Mouse (Mus musculus): Measurements from ENCODE around the gene Acadl. TPM values are rescaled to one million over a fixed set of nuclear protein-coding genes. Genes with fewer than 3 reads are reported as not detected.

Gene Acadl
- total RNA-seq, 1 experiment from 2014 or later, result 73.1 TPM

GRCm38 (mm10) chr1:66815941-66816777 is 46.9 kb downstream of the Acadl start:
- peak; percentile 74 to 79 for ATAC-seq (replicated peaks in 1 of 2; ENCODE audit: insufficient read depth in 1 of 2, low FRiP score in 2 of 2, low TSS enrichment in 1 of 2, low read depth in 1 of 2, poor library complexity in 2 of 2, severe bottlenecking in 2 of 2)

GRCm38 (mm10) chr1:66814756-66815155 is 48.3 kb downstream of the Acadl start:
- no peak for ATAC-seq (replicated peaks in 1 of 2; ENCODE audit: insufficient read depth in 1 of 2, low FRiP score in 2 of 2, low TSS enrichment in 1 of 2, low read depth in 1 of 2, poor library complexity in 2 of 2, severe bottlenecking in 2 of 2)

- no peak for ATAC-seq (replicated peaks in 1 of 2; ENCODE audit: insufficient read depth in 1 of 2, low FRiP score in 2 of 2, low TSS enrichment in 1 of 2, low read depth in 1 of 2, poor library complexity in 2 of 2, severe bottlenecking in 2 of 2)
Measured at GRCm38 (mm10) chr1:66813191-66813590, 49.9 kb downstream of the Acadl start.

- no peak for ATAC-seq (replicated peaks in 1 of 2; ENCODE audit: insufficient read depth in 1 of 2, low FRiP score in 2 of 2, low TSS enrichment in 1 of 2, low read depth in 1 of 2, poor library complexity in 2 of 2, severe bottlenecking in 2 of 2)
Measured at GRCm38 (mm10) chr1:66806821-66807220, 56.3 kb downstream of the Acadl start.

- ATAC-seq (replicated peaks in 1 of 2; ENCODE audit: insufficient read depth in 1 of 2, low FRiP score in 2 of 2, low TSS enrichment in 1 of 2, low read depth in 1 of 2, poor library complexity in 2 of 2, severe bottlenecking in 2 of 2), result no peak
Measured at GRCm38 (mm10) chr1:66805408-66805807, 57.7 kb downstream of the Acadl start.

- no peak for ATAC-seq (replicated peaks in 1 of 2; ENCODE audit: insufficient read depth in 1 of 2, low FRiP score in 2 of 2, low TSS enrichment in 1 of 2, low read depth in 1 of 2, poor library complexity in 2 of 2, severe bottlenecking in 2 of 2)
Measured at GRCm38 (mm10) chr1:66804710-66805109, 58.4 kb downstream of the Acadl start.

GRCm38 (mm10) chr1:66797962-66798361 is 65.1 kb downstream of the Acadl start:
- ATAC-seq (replicated peaks in 1 of 2; ENCODE audit: insufficient read depth in 1 of 2, low FRiP score in 2 of 2, low TSS enrichment in 1 of 2, low read depth in 1 of 2, poor library complexity in 2 of 2, severe bottlenecking in 2 of 2), result no peak

GRCm38 (mm10) chr1:66792838-66793466 is 70.1 kb downstream of the Acadl start:
- ATAC-seq (replicated peaks in 1 of 2; ENCODE audit: insufficient read depth in 1 of 2, low FRiP score in 2 of 2, low TSS enrichment in 1 of 2, low read depth in 1 of 2, poor library complexity in 2 of 2, severe bottlenecking in 2 of 2), result no peak

GRCm38 (mm10) chr1:66782296-66782695 is 80.8 kb downstream of the Acadl start:
- ATAC-seq (replicated peaks in 1 of 2; ENCODE audit: insufficient read depth in 1 of 2, low FRiP score in 2 of 2, low TSS enrichment in 1 of 2, low read depth in 1 of 2, poor library complexity in 2 of 2, severe bottlenecking in 2 of 2), result no peak

- no peak for ATAC-seq (replicated peaks in 1 of 2; ENCODE audit: insufficient read depth in 1 of 2, low FRiP score in 2 of 2, low TSS enrichment in 1 of 2, low read depth in 1 of 2, poor library complexity in 2 of 2, severe bottlenecking in 2 of 2)
Measured at GRCm38 (mm10) chr1:66781027-66781426, 82.0 kb downstream of the Acadl start.

Other genes with a start within 250 kb of the Acadl start
- gene Rpe, start 162.4 kb downstream of the Acadl start, total RNA-seq (2017), result 34.8 and 44.2 TPM in 2 replicates
- 85.6 and 102 TPM in 2 replicates for gene Kansl1l, start 45.7 kb downstream of the Acadl start, total RNA-seq (2017)
- not detected in 2 replicates for gene Myl1, start 82.1 kb upstream of the Acadl start, total RNA-seq (2017)
- 56.5 and 63.8 TPM in 2 replicates for gene Lancl1, start 175.6 kb upstream of the Acadl start, total RNA-seq (2017)